Mouse (Mus musculus) hindbrain, embryonic 13.5 days (tissue): ENCODE results near the gene Pkn3. TPM values are rescaled to one million over a fixed set of nuclear protein-coding genes. Genes with fewer than 3 reads are reported as not detected.

ENCODE experiments used
- ATAC-seq: fragments of 200-750 bp; cut with Nextera tagmentation; 2 replicates; pipeline ENCODE4 v1.8.0; 2017; ENCODE audit warnings: moderate TSS enrichment; ENCODE audit not compliant: low FRiP score
- H3K27ac ChIP-seq: fragments of 300-500 bp; sonication (generic); 2 replicates; pipeline ENCODE4 v1.5.1; 2015; ENCODE audit warnings: inconsistent platforms, mild to moderate bottlenecking, moderate library complexity
- H3K27me3 ChIP-seq: fragments of 300-500 bp; sonication (generic); 2 replicates; pipeline ENCODE4 v1.6.1; 2015; ENCODE audit warnings: mild to moderate bottlenecking, inconsistent platforms
- H3K36me3 ChIP-seq: fragments of 300-500 bp; sonication (generic); 2 replicates; pipeline ENCODE4 v1.6.1; 2015; ENCODE audit warnings: mild to moderate bottlenecking, inconsistent platforms
- H3K4me1 ChIP-seq: fragments of 300-500 bp; sonication (generic); replicated peaks from 2 replicates; pipeline ENCODE4 v1.6.1; 2015; ENCODE audit warnings: inconsistent platforms
- H3K4me2 ChIP-seq: fragments of 300-500 bp; sonication (generic); 2 replicates; pipeline ENCODE4 v1.6.1; 2015; ENCODE audit warnings: inconsistent platforms, mild to moderate bottlenecking, moderate library complexity
- H3K4me3 ChIP-seq: fragments of 300-500 bp; sonication (generic); 2 replicates; pipeline ENCODE4 v1.5.1; 2015; ENCODE audit warnings: mild to moderate bottlenecking, inconsistent platforms
- H3K9ac ChIP-seq: fragments of 300-500 bp; sonication (generic); 2 replicates; pipeline ENCODE4 v1.6.1; 2015; ENCODE audit warnings: mild to moderate bottlenecking, inconsistent platforms
- H3K9me3 ChIP-seq: fragments of 300-500 bp; sonication (generic); 2 replicates; pipeline ENCODE4 v1.6.1; 2016; ENCODE audit warnings: inconsistent platforms
- WGBS: fragments of 180-500 bp; shearing (Covaris S2); methylation state at CpG from one replicate; pipeline ENCODE4 v1.1.7; 2015; 5-methylcytosine and 5-hydroxymethylcytosine counted together
- polyA plus RNA-seq: library from polyadenylated mRNA; unstranded; fragments of >200 nt; fragmentation: Nextera tagmentation; extraction: Ambion mirVana; gene quantifications from 2 replicates; pipeline ENCODE4 v1.2.1, GENCODE M21; 2015

The Pkn3 gene
- polyA plus RNA-seq, 1 experiment from 2014 or later, result 1.9 TPM

- Histone ChIP-seq H3K9me3 (no peaks in the 10 kb centered on the region), H3K27me3 (no peaks in the 10 kb centered on the region), H3K36me3 (peaks cover 24% of the 10 kb centered on the region), H3K4me1 (peaks cover 46% of the 10 kb centered on the region), H3K4me3 (peak overlapping the region; percentile 99), H3K4me2 (peak overlapping the region; percentile 77), H3K9ac (peak overlapping the region; percentile 99), H3K27ac (peak overlapping the region; percentile 100)
- peak; percentile 93 for ATAC-seq
- WGBS, result 0% methylated on average over 37 of the region's 101 CpGs
Measured at GRCm38 (mm10) chr2:30066046-30066901, 11.2 kb upstream of the Pkn3 start.

- H3K4me1 ChIP-seq, result peaks cover 36% of the 10 kb centered on the region
- no peaks in the 10 kb centered on the region for H3K9me3 ChIP-seq
- no peaks in the 10 kb centered on the region for H3K27me3 ChIP-seq
- H3K36me3 ChIP-seq, result peaks cover 28% of the 10 kb centered on the region
- peak overlapping the region; percentile 99 for H3K9ac ChIP-seq
- ATAC-seq, result peak; percentile 46
- H3K4me3 ChIP-seq, result peak overlapping the region; percentile 99
- peak overlapping the region; percentile 100 for H3K27ac ChIP-seq
- WGBS, result under 1% methylated on average over 52 of the region's 69 CpGs
- peak overlapping the region; percentile 77 for H3K4me2 ChIP-seq
Measured at GRCm38 (mm10) chr2:30067031-30067888, 10.2 kb upstream of the Pkn3 start.

- H3K9ac ChIP-seq, result peak overlapping the region; percentile 99
- peaks cover 29% of the 10 kb centered on the region for H3K4me1 ChIP-seq
- WGBS, result 30% methylated on average over 7 of the region's 7 CpGs
- ATAC-seq, result no peak
- H3K36me3 ChIP-seq, result peaks cover 35% of the 10 kb centered on the region
- H3K4me2 ChIP-seq, result peak overlapping the region; percentile 77
- no peaks in the 10 kb centered on the region for H3K27me3 ChIP-seq
- H3K4me3 ChIP-seq, result peak overlapping the region; percentile 99
- no peaks in the 10 kb centered on the region for H3K9me3 ChIP-seq
- no peak overlapping the region for H3K27ac ChIP-seq
Measured at GRCm38 (mm10) chr2:30067962-30068361, 9.5 kb upstream of the Pkn3 start.

GRCm38 (mm10) chr2:30072875-30073274 is 4.6 kb upstream of the Pkn3 start:
- peak overlapping the region; percentile 32; the same call in 1 of the 2 replicates for H3K27ac ChIP-seq
- H3K9ac ChIP-seq, result no peak overlapping the region
- no peaks in the 10 kb centered on the region for H3K9me3 ChIP-seq
- 75% methylated on average over 7 of the region's 7 CpGs for WGBS
- peaks cover 44% of the 10 kb centered on the region for H3K36me3 ChIP-seq
- no peak for ATAC-seq
- H3K4me3 ChIP-seq, result no peak overlapping the region
- H3K27me3 ChIP-seq, result no peaks in the 10 kb centered on the region
- no peak overlapping the region for H3K4me2 ChIP-seq
- peaks cover 22% of the 10 kb centered on the region for H3K4me1 ChIP-seq

- no peak for ATAC-seq
- peaks cover 20% of the 10 kb centered on the region for H3K4me1 ChIP-seq
- H3K9ac ChIP-seq, result no peak overlapping the region
Measured at GRCm38 (mm10) chr2:30073285-30073684, 4.2 kb upstream of the Pkn3 start.

GRCm38 (mm10) chr2:30075625-30076024 is 1.9 kb upstream of the Pkn3 start:
- H3K27me3 ChIP-seq, result no peaks in the 10 kb centered on the region
- peaks cover 21% of the 10 kb centered on the region for H3K36me3 ChIP-seq
- H3K27ac ChIP-seq, result no peak overlapping the region
- ATAC-seq, result no peak
- no peak overlapping the region for H3K4me2 ChIP-seq
- H3K9ac ChIP-seq, result no peak overlapping the region
- H3K9me3 ChIP-seq, result no peaks in the 10 kb centered on the region
- no peak overlapping the region for H3K4me3 ChIP-seq
- 89% methylated on average over 3 of the region's 3 CpGs for WGBS
- peaks cover 13% of the 10 kb centered on the region for H3K4me1 ChIP-seq

More at GRCm38 (mm10) chr2:30073285-30073684, 4.2 kb upstream of the Pkn3 start:
- peaks cover 43% of the 10 kb centered on the region for H3K36me3 ChIP-seq
- H3K4me3 ChIP-seq, result no peak overlapping the region
- H3K27me3 ChIP-seq, result no peaks in the 10 kb centered on the region
- no peak overlapping the region for H3K27ac ChIP-seq
- H3K9me3 ChIP-seq, result no peaks in the 10 kb centered on the region
- H3K4me2 ChIP-seq, result no peak overlapping the region
- 82% methylated on average over 3 of the region's 3 CpGs for WGBS

- no peak for ATAC-seq
- no peaks in the 10 kb centered on the region for H3K27me3 ChIP-seq
- H3K4me1 ChIP-seq, result peaks cover 13% of the 10 kb centered on the region
- no peak overlapping the region for H3K4me2 ChIP-seq
- H3K27ac ChIP-seq, result no peak overlapping the region
- no peaks in the 10 kb centered on the region for H3K9me3 ChIP-seq
- 92% methylated on average over 9 of the region's 9 CpGs for WGBS
- H3K36me3 ChIP-seq, result peaks cover 20% of the 10 kb centered on the region
- H3K4me3 ChIP-seq, result no peak overlapping the region
- no peak overlapping the region for H3K9ac ChIP-seq
Measured at GRCm38 (mm10) chr2:30076439-30076838, 1.0 kb upstream of the Pkn3 start.

- H3K27ac ChIP-seq, result no peak overlapping the region
- 73% methylated on average over 6 of the region's 6 CpGs for WGBS
- H3K27me3 ChIP-seq, result no peaks in the 10 kb centered on the region
- H3K4me3 ChIP-seq, result peak overlapping the region; percentile 45; the same call in 1 of the 2 replicates
- no peaks in the 10 kb centered on the region for H3K9me3 ChIP-seq
- peaks cover 13% of the 10 kb centered on the region for H3K4me1 ChIP-seq
- H3K9ac ChIP-seq, result peak overlapping the region; percentile 53
- peaks cover 17% of the 10 kb centered on the region for H3K36me3 ChIP-seq
- ATAC-seq, result peak; percentile 35; the same call in 1 of the 2 replicates
- peak overlapping the region; percentile 82 for H3K4me2 ChIP-seq
Measured at GRCm38 (mm10) chr2:30076959-30077358, 525 bp upstream of the Pkn3 start.

GRCm38 (mm10) chr2:30078349-30078712 is 847 bp downstream of the Pkn3 start:
- ATAC-seq, result no peak
- Histone ChIP-seq H3K9ac (no peak overlapping the region), H3K27ac (no peak overlapping the region), H3K36me3 (peaks cover 6% of the 10 kb centered on the region; the same call in 1 of the 2 replicates), H3K4me3 (peak overlapping the region; percentile 45; the same call in 1 of the 2 replicates), H3K4me1 (peaks cover 13% of the 10 kb centered on the region), H3K27me3 (no peaks in the 10 kb centered on the region), H3K9me3 (no peaks in the 10 kb centered on the region), H3K4me2 (peak overlapping the region; percentile 82)
- 32% methylated on average over 10 of the region's 10 CpGs for WGBS

- no peak overlapping the region for H3K4me2 ChIP-seq
Measured at GRCm38 (mm10) chr2:30078760-30079159, 1.3 kb downstream of the Pkn3 start.

GRCm38 (mm10) chr2:30080181-30080800 is 2.8 kb downstream of the Pkn3 start:
- 0 out of 2 replicates have a peak overlapping the region, but pooled peaks have one; percentile 3 for H3K9ac ChIP-seq
- no peak overlapping the region for H3K4me3 ChIP-seq
- no peaks in the 10 kb centered on the region for H3K36me3 ChIP-seq
- H3K4me1 ChIP-seq, result peaks cover 20% of the 10 kb centered on the region
- H3K27me3 ChIP-seq, result no peaks in the 10 kb centered on the region
- H3K4me2 ChIP-seq, result no peak overlapping the region
- no peak overlapping the region for H3K27ac ChIP-seq
- ATAC-seq, result no peak
- no peaks in the 10 kb centered on the region for H3K9me3 ChIP-seq
- WGBS, result 89% methylated on average over 15 of the region's 15 CpGs

More at GRCm38 (mm10) chr2:30078760-30079159, 1.3 kb downstream of the Pkn3 start:
- H3K27me3 ChIP-seq, result no peaks in the 10 kb centered on the region
- no peak overlapping the region for H3K9ac ChIP-seq
- H3K9me3 ChIP-seq, result no peaks in the 10 kb centered on the region
- H3K27ac ChIP-seq, result no peak overlapping the region
- no peak overlapping the region for H3K4me3 ChIP-seq
- peaks cover 2% of the 10 kb centered on the region; the same call in 1 of the 2 replicates for H3K36me3 ChIP-seq
- ATAC-seq, result no peak
- H3K4me1 ChIP-seq, result peaks cover 13% of the 10 kb centered on the region
- WGBS, result 79% methylated on average over 4 of the region's 4 CpGs

- Histone ChIP-seq H3K4me2 (peak overlapping the region; percentile 44), H3K4me3 (no peak overlapping the region), H3K9me3 (no peaks in the 10 kb centered on the region), H3K27ac (no peak overlapping the region), H3K9ac (no peak overlapping the region), H3K27me3 (no peaks in the 10 kb centered on the region), H3K36me3 (no peaks in the 10 kb centered on the region), H3K4me1 (peaks cover 7% of the 10 kb centered on the region)
- 62% methylated on average over 5 of the region's 5 CpGs for WGBS
- ATAC-seq, result no peak
Measured at GRCm38 (mm10) chr2:30084113-30084512, 6.6 kb downstream of the Pkn3 start.
